Mouse (Mus musculus) ES-E14 (cell line): ENCODE results near the gene Capn8.

Experiments used
- CHD2 ChIP-seq: IDR thresholded peaks from 2 replicates; pipeline ENCODE4 v1.6.1; 2014; ENCODE audit warnings: mild to moderate bottlenecking, low read depth, low read length, inconsistent platforms
- HCFC1 ChIP-seq: IDR thresholded peaks from 2 replicates; pipeline ENCODE4 v1.6.1; 2012; ENCODE audit warnings: low read length, inconsistent platforms, borderline replicate concordance; ENCODE audit not compliant: insufficient read depth
- MAFK ChIP-seq: IDR thresholded peaks from 2 replicates; pipeline ENCODE4 v1.6.1; 2014; ENCODE audit warnings: mild to moderate bottlenecking, low read depth, low read length, inconsistent platforms; ENCODE audit not compliant: insufficient read depth
- ZC3H11A ChIP-seq: IDR thresholded peaks from 2 replicates; pipeline ENCODE4 v1.6.1; 2012; ENCODE audit warnings: low read depth, mild to moderate bottlenecking, inconsistent platforms, low read length, borderline replicate concordance
- ZNF384 ChIP-seq: IDR thresholded peaks from 2 replicates; pipeline ENCODE4 v1.6.1; 2012; ENCODE audit warnings: low read depth, low read length, inconsistent platforms

DNA sequence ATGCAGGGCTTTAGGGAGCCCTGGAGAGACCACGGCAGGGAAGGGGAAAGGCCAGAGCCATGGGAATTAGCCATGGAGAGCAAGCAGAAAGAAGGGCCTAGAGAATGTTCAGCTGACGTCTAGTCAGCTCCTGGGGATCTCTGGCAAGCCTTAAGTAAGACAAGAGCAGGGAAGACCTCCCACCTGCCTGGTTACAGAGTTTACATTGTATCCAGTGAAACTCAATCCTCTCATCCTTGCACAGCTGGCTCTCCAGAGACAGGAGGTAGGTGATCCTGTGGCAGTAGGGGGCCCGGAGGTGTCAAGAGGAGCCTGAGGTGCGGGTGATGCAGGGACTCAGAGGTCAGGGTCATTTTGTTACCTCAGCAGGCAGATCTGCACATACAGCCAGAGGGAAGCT lies 100.0 kb downstream of the Capn8 start:
- TF ChIP-seq MAFK (no peak), ZC3H11A (no peak), ZNF384 (no peak), HCFC1 (no peak), CHD2 (no peak)
